Mouse (Mus musculus): Measurements from ENCODE around the gene Ets2. TPM values are rescaled to one million over a fixed set of nuclear protein-coding genes. Genes with fewer than 3 reads are reported as not detected.

Gene Ets2
- polyA plus RNA-seq, 1 experiment: 65.7 TPM

GRCm38 (mm10) chr16:95724251-95724650 lies 22.4 kb downstream of the Ets2 start:
- no peaks in the 10 kb centered on the region for H3K4me1 ChIP-seq (ENCODE audit: control insufficient read depth, insufficient read depth, low read length)
- no peak for TF ChIP-seq CTCF (IDR thresholded peaks at IDR 0.05; ENCODE audit: borderline replicate concordance, insufficient read depth, low read length)
- no peak for TF ChIP-seq POLR2A (IDR thresholded peaks at IDR 0.05; ENCODE audit: low read depth, low read length)
- H3K4me3 ChIP-seq (ENCODE audit: insufficient read depth, low read length): no peak overlapping the region
- H3K27ac ChIP-seq (ENCODE audit: insufficient read depth, low read length): no peak overlapping the region

GRCm38 (mm10) chr16:95724776-95725175 lies 22.9 kb downstream of the Ets2 start:
- Histone ChIP-seq H3K27ac (ENCODE audit: insufficient read depth, low read length) (no peak overlapping the region), H3K4me3 (ENCODE audit: insufficient read depth, low read length) (no peak overlapping the region), H3K4me1 (ENCODE audit: control insufficient read depth, insufficient read depth, low read length) (no peaks in the 10 kb centered on the region)
- TF ChIP-seq POLR2A (IDR thresholded peaks at IDR 0.05; ENCODE audit: low read depth, low read length): no peak
- TF ChIP-seq CTCF (IDR thresholded peaks at IDR 0.05; ENCODE audit: borderline replicate concordance, insufficient read depth, low read length): no peak

GRCm38 (mm10) chr16:95726802-95727201 lies 24.9 kb downstream of the Ets2 start:
- H3K4me3 ChIP-seq (ENCODE audit: insufficient read depth, low read length): no peak overlapping the region
- no peaks in the 10 kb centered on the region for H3K4me1 ChIP-seq (ENCODE audit: control insufficient read depth, insufficient read depth, low read length)
- H3K27ac ChIP-seq (ENCODE audit: insufficient read depth, low read length): no peak overlapping the region
- no peak for TF ChIP-seq CTCF (IDR thresholded peaks at IDR 0.05; ENCODE audit: borderline replicate concordance, insufficient read depth, low read length)
- TF ChIP-seq POLR2A (IDR thresholded peaks at IDR 0.05; ENCODE audit: low read depth, low read length): no peak

GRCm38 (mm10) chr16:95728453-95729435 lies 26.9 kb downstream of the Ets2 start:
- H3K27ac ChIP-seq (ENCODE audit: insufficient read depth, low read length): no peak overlapping the region

GRCm38 (mm10) chr16:95729775-95730174 lies 27.9 kb downstream of the Ets2 start:
- Histone ChIP-seq H3K4me1 (ENCODE audit: control insufficient read depth, insufficient read depth, low read length) (no peaks in the 10 kb centered on the region), H3K4me3 (ENCODE audit: insufficient read depth, low read length) (no peak overlapping the region), H3K27ac (ENCODE audit: insufficient read depth, low read length) (no peak overlapping the region)
- TF ChIP-seq POLR2A (IDR thresholded peaks at IDR 0.05; ENCODE audit: low read depth, low read length) (no peak), CTCF (IDR thresholded peaks at IDR 0.05; ENCODE audit: borderline replicate concordance, insufficient read depth, low read length) (no peak)

More at GRCm38 (mm10) chr16:95728453-95729435, 26.9 kb downstream of the Ets2 start:
- H3K4me3 ChIP-seq (ENCODE audit: insufficient read depth, low read length): no peak overlapping the region
- TF ChIP-seq CTCF (IDR thresholded peaks at IDR 0.05; ENCODE audit: borderline replicate concordance, insufficient read depth, low read length): no peak
- no peak for TF ChIP-seq POLR2A (IDR thresholded peaks at IDR 0.05; ENCODE audit: low read depth, low read length)
- no peaks in the 10 kb centered on the region for H3K4me1 ChIP-seq (ENCODE audit: control insufficient read depth, insufficient read depth, low read length)

- Histone ChIP-seq H3K4me1 (ENCODE audit: control insufficient read depth, insufficient read depth, low read length) (no peaks in the 10 kb centered on the region), H3K27ac (ENCODE audit: insufficient read depth, low read length) (no peak overlapping the region), H3K4me3 (ENCODE audit: insufficient read depth, low read length) (no peak overlapping the region)
- TF ChIP-seq POLR2A (IDR thresholded peaks at IDR 0.05; ENCODE audit: low read depth, low read length) (no peak), CTCF (IDR thresholded peaks at IDR 0.05; ENCODE audit: borderline replicate concordance, insufficient read depth, low read length) (no peak)
Observed at GRCm38 (mm10) chr16:95734785-95735184, 32.9 kb downstream of the Ets2 start.

GRCm38 (mm10) chr16:95736059-95736458 lies 34.2 kb downstream of the Ets2 start:
- Histone ChIP-seq H3K27ac (ENCODE audit: insufficient read depth, low read length) (no peak overlapping the region), H3K4me1 (ENCODE audit: control insufficient read depth, insufficient read depth, low read length) (no peaks in the 10 kb centered on the region), H3K4me3 (ENCODE audit: insufficient read depth, low read length) (no peak overlapping the region)
- TF ChIP-seq POLR2A (IDR thresholded peaks at IDR 0.05; ENCODE audit: low read depth, low read length): no peak
- TF ChIP-seq CTCF (IDR thresholded peaks at IDR 0.05; ENCODE audit: borderline replicate concordance, insufficient read depth, low read length): no peak

GRCm38 (mm10) chr16:95736470-95736869 lies 34.6 kb downstream of the Ets2 start:
- TF ChIP-seq POLR2A (IDR thresholded peaks at IDR 0.05; ENCODE audit: low read depth, low read length) (no peak), CTCF (IDR thresholded peaks at IDR 0.05; ENCODE audit: borderline replicate concordance, insufficient read depth, low read length) (no peak)
- Histone ChIP-seq H3K27ac (ENCODE audit: insufficient read depth, low read length) (no peak overlapping the region), H3K4me3 (ENCODE audit: insufficient read depth, low read length) (no peak overlapping the region), H3K4me1 (ENCODE audit: control insufficient read depth, insufficient read depth, low read length) (0 out of 2 replicates have a peak, but pooled peaks cover under 1% of the 10 kb centered on the region)

- Histone ChIP-seq H3K4me3 (ENCODE audit: insufficient read depth, low read length) (no peak overlapping the region), H3K27ac (ENCODE audit: insufficient read depth, low read length) (no peak overlapping the region), H3K4me1 (ENCODE audit: control insufficient read depth, insufficient read depth, low read length) (peaks cover 10% of the 10 kb centered on the region)
- no peak for TF ChIP-seq POLR2A (IDR thresholded peaks at IDR 0.05; ENCODE audit: low read depth, low read length)
- no peak for TF ChIP-seq CTCF (IDR thresholded peaks at IDR 0.05; ENCODE audit: borderline replicate concordance, insufficient read depth, low read length)
Observed at GRCm38 (mm10) chr16:95739522-95739921, 37.6 kb downstream of the Ets2 start.

GRCm38 (mm10) chr16:95741358-95741757 lies 39.5 kb downstream of the Ets2 start:
- Histone ChIP-seq H3K27ac (ENCODE audit: insufficient read depth, low read length) (peak overlapping the region; percentile 65), H3K4me1 (ENCODE audit: control insufficient read depth, insufficient read depth, low read length) (peaks cover 10% of the 10 kb centered on the region)
- TF ChIP-seq CTCF (IDR thresholded peaks at IDR 0.05; ENCODE audit: borderline replicate concordance, insufficient read depth, low read length) (no peak), POLR2A (IDR thresholded peaks at IDR 0.05; ENCODE audit: low read depth, low read length) (no peak)

More at GRCm38 (mm10) chr16:95741358-95741757, 39.5 kb downstream of the Ets2 start:
- H3K4me3 ChIP-seq (ENCODE audit: insufficient read depth, low read length): no peak overlapping the region
